Mouse (Mus musculus): Measurements from ENCODE around the gene Plch1.

Gene Plch1

DNA sequence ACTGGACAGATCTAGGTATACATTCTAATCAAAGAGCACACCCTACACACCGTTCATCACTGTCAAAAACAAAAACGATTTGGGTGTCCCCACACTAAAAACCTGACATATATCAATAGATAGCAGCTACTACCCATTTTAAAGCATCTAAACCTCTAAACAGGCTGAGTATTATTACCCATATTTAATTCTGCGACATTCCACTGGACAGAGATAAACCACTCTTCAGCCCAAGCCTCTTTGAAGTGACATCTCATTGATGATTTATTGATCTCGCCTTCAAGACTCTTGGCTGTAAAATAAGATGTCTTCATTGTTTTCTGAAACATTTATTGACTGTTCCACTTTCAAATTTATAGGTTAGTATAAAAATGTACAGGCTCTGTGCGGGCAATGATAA, 46.4 kb downstream of the Plch1 start:
- DNase-seq = no peak

DNA sequence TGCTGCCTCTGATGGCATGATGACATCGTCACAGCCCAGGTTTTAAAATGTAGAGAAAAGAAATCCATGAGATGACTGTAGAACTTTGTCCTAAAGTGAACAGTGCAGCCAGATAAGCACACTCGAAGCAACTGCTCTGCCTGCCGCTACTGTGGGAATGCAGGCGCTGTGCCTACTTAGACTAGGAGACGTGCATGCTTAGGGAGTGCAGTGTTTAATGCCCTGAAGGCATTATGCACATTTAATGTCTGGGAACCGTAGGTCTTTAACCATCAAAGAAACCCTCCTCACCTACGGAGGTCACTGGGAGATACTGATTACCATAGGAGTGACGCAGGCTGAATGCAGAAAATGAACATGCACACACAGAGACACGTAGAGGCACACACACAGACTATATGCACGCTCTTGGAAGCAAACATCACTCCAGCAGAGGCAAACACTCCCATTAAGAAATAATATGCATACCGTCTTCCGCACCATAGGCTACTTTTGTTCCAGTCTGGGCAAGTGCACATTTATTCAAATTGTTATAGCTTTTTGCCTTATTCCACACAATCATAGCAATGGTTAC, 48.1 kb downstream of the Plch1 start:
- no peak for DNase-seq

DNA sequence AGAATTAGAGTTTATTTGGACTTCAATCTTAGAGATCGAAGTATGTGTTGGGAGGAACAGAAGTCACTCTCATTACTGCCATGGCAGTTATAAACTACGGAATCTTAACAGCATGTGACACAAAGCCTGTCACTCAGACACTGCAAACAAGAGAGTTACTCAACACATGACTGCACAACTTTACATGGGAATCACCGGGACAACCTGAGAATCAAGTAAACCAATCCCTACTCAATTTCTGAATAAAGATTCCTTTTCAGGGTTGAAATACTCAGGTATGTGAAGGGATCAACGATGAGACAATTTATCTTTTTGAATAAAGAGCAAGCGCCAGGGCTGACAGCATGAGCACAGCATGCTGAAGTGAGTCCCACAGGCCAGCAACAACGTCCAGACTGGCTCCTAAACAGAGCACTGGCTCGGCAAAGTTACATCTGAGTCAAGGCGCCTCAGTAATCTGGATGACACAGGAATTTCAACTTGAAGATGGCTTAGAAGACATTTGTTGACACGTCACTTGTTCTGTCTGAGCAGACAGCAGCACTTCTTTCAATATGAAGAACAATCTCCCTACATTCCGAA, 49.4 kb downstream of the Plch1 start:
- no peak for DNase-seq

DNA sequence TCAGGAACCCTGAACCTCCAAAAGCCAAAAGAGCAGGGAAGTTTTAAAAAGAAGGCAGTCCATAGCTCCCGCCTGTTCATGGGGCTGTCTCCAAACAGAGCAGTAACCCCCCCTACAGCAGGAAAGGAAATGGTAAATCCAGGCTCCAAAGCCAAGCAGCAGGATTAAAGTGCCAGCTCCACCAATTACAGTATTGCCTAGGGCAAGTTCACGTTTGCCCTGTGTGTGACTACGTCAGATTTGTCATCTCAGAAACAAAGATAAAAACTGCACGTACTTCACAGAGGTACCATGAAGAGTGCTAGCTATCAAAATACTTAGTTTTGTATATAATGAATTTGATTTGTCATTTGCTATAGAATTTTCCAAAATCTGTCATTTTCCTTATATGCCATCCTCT, 55.1 kb downstream of the Plch1 start:
- no peak for DNase-seq

DNA sequence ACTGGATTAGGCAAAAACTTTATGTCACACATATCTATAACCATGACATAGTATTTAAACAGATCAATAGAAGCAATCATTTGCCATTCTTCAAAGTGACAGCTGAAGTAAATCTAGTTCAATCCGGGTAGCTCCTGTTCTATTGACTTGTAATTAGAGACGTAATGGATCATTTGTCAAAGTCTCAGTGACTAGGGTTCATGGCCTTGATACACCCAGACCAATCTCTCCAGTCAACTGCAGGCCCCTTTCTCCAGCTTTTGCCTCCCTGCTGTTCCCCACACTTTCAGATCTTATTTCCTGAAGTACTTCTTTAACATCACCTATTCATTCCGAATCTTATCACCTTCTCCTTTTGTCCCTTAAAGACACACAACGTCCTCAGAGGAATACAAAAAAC, 56.8 kb downstream of the Plch1 start:
- no peak for DNase-seq

DNA sequence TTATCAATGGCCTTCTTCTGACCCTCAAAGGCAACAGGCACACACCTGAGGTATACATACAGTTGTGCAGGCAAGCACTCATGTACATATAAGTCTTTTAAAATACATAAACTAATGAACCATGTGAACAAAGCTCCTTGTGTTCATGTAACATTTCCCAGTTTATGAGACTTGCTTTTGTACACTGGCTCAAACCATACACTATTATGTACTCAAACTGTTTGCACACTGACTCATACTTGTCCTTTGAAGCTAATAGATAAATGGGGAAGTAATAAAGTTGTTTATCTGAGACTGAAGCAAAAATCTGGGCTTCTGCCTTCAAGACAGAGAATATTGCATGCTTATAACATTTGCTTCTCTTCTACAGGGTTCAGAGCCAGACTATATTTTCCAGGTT, 61.5 kb downstream of the Plch1 start:
- no peak for DNase-seq

DNA sequence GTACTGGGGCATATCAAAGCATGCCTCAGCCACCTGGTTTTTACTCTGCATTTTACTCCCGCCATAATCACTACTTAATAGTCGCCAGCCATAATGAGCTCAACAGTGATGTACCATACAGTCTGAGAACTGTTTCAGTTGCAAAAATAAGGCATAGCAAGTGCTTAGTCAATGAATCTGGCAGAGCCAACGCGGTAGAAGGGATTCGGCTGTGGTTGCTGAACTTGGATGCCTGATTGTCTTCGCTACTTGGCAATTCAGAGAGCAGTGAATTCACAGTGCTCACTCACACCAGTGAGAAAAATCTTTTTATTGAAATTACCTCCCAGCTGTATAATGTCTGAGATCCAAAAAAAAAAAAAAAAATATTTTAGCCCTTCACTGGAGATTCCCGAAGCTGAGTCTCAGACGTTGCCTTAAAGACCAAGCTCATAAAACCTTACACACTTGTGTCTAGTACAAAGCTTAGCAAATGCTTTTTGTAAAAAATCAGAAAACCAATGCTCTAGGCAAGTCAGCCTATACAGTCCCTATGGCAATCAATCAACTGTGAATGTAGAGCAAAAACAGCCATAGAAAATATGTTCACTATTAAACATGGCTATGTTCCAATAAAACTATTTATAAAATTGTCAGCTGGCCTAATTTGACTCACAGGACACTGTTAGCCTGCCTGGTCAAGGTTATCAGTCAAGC, 62.2 kb downstream of the Plch1 start:
- no peak for DNase-seq

DNA sequence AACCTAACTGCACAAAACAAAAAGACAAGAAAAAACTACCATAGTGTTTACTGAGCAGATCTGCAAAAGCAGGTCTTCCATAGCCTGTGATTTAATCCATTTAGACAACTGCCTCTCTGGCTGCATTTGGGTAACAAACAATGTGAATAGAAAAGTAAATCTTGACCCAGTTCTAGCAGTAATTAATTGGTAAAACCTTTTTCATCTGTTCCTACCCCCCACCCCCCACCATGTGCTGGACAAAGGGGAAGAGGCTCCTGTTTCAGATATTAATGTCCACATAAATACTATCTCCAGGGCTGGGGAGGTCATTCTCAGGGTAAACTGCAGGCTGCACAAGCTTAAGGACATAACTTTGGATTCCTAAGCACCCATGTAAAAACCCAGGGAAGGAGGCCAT, 63.5 kb downstream of the Plch1 start:
- DNase-seq = no peak

DNA sequence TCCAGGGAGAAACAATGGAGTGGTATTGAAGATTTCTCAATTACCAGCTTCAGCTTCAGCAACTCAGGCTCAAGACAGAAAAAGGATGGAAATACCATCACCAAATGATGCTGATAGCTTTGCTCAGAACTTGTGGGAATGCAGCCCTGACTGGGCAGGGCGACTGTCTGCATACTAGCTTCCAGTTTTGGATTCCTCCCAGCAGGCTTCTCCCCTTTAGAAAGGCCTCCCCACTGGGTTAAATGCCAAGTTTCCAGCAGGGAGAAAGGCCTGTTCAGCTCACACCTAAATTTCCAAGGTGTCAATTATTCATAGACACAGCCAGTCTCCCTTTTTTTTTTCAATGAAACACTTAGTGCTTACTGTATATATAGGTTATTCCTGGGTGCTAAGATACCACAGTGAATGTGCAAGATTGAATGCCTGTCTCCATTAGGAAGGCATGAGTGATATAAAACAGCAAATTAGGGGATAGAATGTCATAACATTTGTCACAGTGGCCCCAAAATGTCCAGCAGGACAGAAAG, 75.3 kb downstream of the Plch1 start:
- no peak for DNase-seq

DNA sequence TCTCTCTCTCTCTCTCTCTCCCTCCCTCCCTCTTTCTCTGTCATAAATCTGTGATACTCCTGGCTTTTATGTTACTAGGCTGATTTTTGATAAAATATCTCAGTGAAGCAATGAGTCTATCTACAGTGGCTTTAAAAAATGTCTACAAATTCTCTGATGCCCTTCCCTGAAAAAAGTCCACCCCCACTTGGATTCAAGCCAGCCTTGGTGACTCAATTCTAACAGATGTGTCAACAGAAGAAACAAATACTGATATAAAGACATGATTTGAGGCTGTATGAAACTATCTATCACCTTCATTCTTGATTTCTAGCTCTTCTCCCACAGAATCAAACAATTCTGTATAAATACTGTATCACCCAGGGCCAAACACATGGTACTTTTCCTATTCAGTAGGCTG, 76.6 kb downstream of the Plch1 start:
- DNase-seq = no peak

DNA sequence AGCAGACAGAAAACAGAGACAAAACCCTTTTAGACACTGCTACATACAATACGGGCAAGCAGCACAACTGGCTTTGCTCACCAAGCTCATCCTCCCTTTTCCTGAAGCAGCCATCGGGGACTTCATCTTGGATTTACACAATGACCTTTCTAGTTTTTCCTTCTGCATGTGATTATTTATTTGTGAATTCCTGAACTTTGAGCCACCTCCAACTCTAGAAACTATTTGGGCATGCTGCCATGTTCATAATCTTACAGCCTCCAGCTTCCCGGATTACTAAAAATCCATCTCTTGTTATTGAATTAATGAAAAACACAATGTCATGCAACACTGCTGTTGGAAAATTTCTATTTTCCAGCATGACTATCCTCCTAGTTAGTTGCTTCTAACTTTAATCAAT, 84.1 kb downstream of the Plch1 start:
- no peak for DNase-seq

DNA sequence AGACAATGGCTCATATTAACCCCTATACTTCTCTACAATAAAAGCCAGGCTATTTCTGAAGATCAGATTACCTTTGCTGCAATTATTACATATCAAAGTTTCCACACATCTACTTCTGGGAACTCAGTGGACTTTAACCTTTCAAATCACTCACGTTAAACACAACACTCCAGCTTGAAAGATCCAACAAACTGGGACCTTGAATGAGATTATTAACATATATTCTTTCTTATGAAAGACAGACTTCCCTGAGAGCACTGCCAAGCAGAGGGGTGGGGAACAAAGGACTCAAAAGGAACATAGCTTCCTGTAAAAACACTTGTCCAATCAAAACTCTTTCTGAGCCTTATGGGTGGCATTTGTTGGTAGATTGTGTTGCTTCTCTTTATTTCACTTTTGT, 85.1 kb downstream of the Plch1 start:
- no peak for DNase-seq

DNA sequence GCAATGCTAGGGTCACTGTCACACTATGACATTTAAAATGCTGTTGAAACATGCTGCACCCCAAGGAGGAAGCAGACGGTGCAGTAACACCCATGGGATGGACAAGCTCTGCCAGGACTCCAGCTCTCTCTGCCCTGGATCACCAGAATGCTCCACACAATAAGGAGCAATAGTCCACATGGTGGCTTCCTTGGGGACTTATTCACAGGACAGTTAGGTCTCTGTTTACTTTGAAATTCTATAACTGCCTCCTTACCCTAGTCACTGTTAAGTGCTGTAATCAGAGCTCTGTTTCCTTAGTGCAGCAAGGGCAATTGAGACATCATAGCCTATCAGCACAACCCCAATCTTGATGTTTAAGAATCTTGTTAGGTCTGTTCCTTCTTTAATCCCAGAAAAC, 92.4 kb downstream of the Plch1 start:
- DNase-seq = no peak

DNA sequence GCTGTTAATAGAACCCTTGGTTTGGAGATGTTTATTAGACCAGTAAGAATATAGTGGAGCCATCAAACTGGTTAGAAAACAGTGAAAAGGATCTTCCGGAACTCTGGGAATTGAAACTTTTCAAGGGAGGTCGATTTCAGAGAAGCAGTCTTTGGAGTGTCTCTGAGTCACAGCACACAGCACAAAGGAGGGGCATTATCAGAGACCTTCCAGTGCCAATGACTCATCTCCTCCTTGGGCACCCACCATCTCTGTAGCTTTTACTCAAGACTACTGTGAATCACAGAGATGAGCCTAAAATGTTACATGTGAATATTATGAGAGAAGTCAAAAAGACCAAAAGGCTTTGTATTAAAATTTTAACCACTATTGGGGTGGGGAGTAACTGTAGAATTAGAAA, 93.8 kb downstream of the Plch1 start:
- DNase-seq = no peak

DNA sequence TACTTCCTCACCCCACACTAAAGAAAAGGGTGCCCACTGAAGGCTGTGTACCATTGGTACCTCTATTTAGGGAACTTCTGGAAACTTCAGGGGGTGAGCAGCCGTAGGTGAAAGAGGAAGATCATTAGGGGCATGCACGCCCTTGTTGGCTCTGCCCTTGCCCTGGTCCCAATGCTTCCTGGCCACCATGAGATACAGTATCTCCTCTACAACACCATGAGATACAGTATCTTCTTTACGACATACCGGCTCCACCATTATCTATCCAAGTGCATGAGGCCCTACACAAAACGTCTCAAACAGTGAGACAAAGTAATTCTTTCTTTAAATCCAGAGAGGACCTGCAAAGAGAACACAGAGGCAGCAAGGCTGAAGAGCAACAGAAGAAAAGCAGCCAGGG, 98.6 kb downstream of the Plch1 start:
- DNase-seq = no peak

DNA sequence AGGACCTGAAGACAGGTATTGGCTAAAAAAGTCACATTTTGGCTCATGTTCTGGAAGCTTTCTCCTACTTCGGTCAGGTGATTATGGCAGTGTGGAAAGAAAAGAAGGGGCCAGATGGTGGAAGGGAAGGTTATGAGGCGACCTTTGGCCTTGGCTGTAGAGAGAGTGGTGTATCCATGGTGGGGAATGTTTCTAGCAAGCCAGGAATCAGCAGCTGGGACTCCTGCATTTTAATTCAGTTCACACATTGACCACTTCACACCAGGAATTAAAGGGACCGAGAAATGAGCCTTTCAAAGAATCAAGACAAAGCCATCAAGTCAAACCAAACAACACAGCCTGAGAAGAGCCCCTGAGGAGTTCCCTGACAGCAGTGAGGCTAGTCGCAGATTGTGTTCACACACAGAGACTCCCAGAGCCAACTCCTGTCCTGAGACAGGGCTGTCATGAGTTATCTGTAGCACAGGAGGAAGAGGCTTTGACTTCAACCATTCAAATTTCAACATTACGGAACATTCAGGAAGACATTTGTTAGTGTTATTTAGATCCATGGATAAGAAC, 112.4 kb downstream of the Plch1 start:
- no peak for DNase-seq

DNA sequence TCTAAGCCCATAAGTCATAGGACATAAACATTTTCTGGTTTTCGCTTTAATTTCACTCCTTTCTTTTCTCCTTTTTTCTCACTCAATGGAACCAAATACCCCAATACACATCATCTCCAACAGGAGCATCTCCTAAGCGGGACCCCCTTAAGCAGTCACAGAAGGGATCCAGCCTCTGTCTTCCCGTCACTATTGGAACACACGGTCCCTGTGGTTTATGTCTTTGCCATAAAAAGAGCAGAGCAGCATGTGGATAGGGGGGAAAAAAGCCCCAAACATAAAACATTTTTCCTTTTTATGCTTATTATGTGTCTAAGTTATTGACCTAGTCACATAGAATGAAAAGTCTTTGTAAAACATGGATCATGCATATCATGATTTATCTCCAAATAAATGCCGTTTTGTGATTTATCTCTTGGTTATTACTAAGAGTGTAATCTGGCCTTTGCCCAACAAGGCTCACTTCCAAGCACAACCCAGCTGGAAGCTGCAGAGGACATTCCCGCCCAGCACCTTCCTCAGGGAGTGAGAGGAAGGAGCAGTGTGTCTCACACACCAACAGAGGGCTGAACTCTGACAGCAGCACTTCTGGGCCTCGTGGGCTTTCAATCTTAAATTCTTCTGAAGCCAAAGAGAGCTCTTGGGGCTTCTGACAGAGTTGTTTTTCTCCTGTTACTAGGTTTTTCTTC, 126.5 kb downstream of the Plch1 start:
- no peak for DNase-seq

DNA sequence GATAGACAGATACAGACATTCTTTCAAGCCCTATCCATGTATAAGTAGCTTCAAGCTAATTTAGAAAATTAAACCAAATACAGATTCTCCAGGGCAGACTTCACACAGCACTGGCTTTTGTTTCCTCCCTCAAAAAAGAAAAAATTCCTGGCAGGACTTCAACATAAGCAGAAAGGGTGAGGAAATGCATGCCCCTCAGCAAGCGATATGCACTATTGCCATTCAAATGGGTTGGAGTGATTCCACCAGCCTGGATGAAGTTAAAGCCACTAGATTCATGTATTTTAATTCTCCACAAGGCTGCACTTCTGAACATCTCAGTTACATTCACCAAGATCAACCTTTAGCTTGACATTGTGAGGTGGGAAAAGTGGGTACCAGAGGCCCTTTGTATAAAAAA, 138.5 kb downstream of the Plch1 start:
- DNase-seq = no peak

DNA sequence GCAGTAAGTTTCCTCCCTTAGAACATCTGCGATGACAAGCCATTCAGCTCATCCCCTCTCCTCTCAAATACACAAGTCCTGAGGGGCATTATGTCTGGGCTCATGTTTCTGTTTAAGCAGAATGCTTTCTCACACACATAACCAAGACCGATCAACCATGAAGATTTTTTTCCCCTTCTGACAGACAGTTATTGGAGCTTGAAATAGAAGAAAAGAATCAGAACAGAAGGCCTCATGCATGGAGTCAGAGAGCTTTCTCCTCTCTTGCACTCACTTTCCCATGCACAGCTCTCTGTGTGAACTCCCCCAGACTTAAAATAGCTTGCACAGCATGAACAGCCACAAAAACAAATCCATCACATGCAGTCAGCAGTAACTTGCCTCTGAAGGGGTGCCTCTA, 159.2 kb downstream of the Plch1 start:
- no peak for DNase-seq

DNA sequence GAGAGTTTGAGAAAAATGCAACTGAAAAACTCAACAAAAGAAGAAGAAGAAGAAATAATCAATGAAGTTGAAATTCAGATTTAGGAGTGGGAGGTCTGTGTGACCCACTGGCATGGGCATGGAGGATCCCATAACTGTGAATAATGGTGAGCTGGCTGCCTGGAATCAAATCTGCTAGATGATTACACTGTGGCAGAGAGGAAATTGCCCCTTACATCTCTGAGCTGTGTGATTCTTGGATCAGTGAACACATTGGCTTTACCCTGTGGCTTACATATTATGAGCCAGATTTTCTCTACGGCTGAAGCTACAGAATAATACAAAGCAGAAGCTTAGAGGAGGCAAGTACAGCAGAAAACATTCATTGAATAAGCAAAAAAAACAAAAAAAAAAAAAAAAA, 170.9 kb downstream of the Plch1 start:
- no peak for DNase-seq

DNA sequence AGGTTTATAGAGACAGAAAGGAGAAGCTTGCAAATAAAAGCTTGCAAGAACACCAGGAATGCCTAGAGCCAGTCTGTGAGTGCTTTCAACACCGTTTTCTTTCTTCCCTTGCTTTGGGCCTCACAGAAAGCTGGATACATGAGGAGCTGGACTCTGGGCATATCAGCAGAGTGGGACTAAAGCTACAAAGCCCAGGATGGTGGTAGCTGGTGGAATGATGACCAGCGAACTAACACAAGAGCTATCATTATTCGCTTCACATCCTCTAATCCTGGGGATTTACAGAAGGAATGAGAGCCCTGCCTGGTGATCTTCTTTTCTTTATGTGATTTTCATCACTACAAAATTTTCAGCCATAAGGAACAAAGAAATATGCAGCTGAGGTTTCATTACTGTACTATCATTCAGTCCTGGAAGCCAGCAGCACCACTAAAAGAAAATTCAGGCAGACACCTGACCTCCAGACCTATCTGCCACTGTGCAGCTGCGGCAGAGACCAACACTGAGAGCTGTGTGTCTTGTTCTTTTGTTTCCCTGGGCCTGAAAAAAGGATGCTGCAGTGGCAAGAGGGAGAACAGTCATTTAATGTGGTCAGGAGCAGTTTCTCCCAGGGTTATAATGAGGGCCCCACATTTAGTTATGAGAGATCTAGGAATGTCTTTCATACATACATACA, 172.5 kb downstream of the Plch1 start:
- no peak for DNase-seq

DNA sequence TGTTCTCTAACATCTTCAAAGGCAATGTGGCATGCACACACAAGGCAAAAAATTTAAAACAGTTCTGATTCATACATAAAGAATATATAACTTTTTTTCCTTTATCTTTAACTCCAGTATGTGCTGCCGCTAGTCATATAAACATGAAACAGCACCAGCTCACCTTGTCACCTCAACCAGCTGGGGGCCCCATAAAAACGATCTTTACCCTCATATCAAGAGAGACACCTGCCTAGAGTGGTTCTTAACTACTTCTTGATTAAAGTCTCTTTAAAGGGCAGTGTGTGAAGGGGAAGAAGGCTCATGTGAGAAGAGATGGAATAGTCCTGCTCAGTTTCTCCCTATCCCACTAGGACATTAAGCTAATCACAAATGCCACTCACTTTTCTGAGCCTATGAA, 205.6 kb downstream of the Plch1 start:
- DNase-seq = no peak

DNA sequence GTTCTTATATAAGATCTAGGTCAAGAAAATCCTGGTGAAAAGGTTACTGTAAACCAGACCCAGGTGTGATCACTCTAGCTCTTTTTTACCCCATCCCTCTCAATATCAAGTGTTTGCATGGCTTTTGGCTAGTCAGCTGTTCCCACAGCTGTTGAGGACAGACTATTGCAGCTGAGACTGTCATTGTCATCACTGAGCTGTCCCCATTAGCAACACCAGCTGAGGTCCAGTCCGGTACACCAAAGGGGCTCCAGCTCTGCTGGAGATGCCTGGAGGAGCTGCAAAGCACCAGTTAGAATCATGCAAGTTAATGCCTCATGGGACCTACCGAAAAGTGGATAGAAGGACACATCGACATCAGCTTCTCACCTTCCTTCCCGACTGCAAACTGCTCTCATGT, 206.5 kb downstream of the Plch1 start:
- DNase-seq = no peak
